Comparison of ENCODE assay signal across 7 mouse cellular contexts in the genomic region with DNA sequence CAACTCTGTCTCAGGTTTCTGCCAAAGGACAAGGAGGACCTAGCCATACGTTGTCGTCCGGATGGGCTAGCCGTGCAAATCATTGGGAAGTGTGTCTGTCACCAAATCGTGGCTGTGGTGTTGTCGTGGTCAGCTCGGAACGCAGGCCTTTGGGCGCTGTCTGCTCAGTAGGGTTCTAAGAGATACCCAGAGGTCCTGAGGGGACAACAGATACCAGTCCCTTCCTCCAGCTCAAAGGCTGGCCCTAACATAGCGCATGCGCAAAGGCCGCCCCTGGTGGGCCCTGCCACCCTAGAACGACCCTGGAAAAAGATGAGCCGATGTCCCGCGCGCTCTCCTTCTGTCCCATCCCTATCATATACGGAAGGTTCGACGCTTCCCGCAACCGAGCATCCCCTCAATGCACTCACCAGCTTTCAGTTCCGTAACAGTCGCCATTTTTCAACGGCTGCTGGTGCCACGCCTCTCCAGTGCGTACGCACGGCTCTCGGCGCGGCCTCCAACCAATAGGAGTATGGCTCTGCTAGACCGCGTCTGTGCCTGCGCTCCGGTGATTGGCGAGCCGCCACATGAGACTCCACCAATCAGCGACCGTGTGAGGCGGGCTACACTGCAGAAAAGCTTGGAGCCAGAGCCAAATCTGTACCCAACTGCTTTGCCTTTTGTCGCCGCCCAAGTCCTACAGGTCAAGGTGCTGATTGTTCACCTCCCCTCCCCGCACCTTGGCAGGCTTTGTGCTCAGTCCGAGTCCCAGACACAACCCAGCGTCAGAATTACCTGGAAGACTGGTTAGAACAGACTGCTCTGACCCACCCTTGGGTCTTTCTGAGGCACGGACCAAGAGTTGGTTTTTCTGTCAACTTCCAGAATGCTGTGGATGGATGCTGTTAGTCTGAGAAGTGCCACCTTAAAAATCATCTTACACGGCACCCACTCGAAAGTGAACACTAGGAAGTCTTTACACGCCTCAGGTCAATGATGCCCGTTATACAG. TPM values are rescaled to one million over a fixed set of nuclear protein-coding genes. Genes with fewer than 3 reads are reported as not detected.
DNase-seq lines count a peak whose midpoint lies in the region; ATAC-seq lines count a peak whose summit lies in the region.

Fopnl (minus strand) TSS at position 522 of the 993 bp plus-strand sequence.

- H3K9me3 ChIP-seq in embryonic facial prominence, embryonic 12.5 days: no peaks in the 10 kb centered on the region
- no peaks in the 10 kb centered on the region for H3K9me3 ChIP-seq in limb, embryonic 11.5 days (ENCODE audit: control insufficient read depth, low read length)
- H3K9me3 ChIP-seq in midbrain, embryonic 14.5 days (ENCODE audit: control insufficient read depth, low read length): no peaks in the 10 kb centered on the region

- peak within 1 kb of the TSS; percentile 83 for H3K4me3 ChIP-seq in embryonic facial prominence, embryonic 12.5 days
- H3K4me3 ChIP-seq in limb, embryonic 11.5 days (ENCODE audit: low read depth, low read length): peak within 1 kb of the TSS; percentile 77
- H3K4me3 ChIP-seq in midbrain, embryonic 14.5 days (replicated peaks; ENCODE audit: low read depth, low read length): peak within 1 kb of the TSS; percentile 79

- DNase-seq in adrenal gland, postnatal 25 days: peak; percentile 98
- DNase-seq in heart, adult 11 months: peak; percentile 100
- peak; percentile 96 for DNase-seq in kidney, adult 18-20 months
- DNase-seq in limb, embryonic 11.5 days (ENCODE audit: low spot score): peak; percentile 95
- DNase-seq in midbrain, embryonic 14.5 days: peak; percentile 99
- DNase-seq in spleen, adult 18-20 months: peak; percentile 89 to 91

- H3K27ac ChIP-seq in embryonic facial prominence, embryonic 12.5 days: peak within 1 kb of the TSS; percentile 82
- H3K27ac ChIP-seq in limb, embryonic 11.5 days (replicated peaks; ENCODE audit: low read depth, low read length): no peak within 1 kb of the TSS
- peak within 1 kb of the TSS; percentile 92 for H3K27ac ChIP-seq in midbrain, embryonic 14.5 days (replicated peaks; ENCODE audit: low read depth, low read length)

- H3K4me2 ChIP-seq in embryonic facial prominence, embryonic 12.5 days (replicated peaks): peak within 1 kb of the TSS; percentile 69
- H3K4me2 ChIP-seq in limb, embryonic 11.5 days (ENCODE audit: low read depth, severe bottlenecking): peak within 1 kb of the TSS; percentile 68
- peak within 1 kb of the TSS; percentile 58 for H3K4me2 ChIP-seq in midbrain, embryonic 14.5 days (ENCODE audit: low read length)

- H3K9ac ChIP-seq in embryonic facial prominence, embryonic 12.5 days: peak within 1 kb of the TSS; percentile 76
- H3K9ac ChIP-seq in limb, embryonic 11.5 days (ENCODE audit: low read length): peak within 1 kb of the TSS; percentile 76
- H3K9ac ChIP-seq in midbrain, embryonic 14.5 days (replicated peaks; ENCODE audit: low read length): peak within 1 kb of the TSS; percentile 88

- peaks cover 13% of the 10 kb centered on the region for H3K36me3 ChIP-seq in embryonic facial prominence, embryonic 12.5 days
- 0 out of 2 replicates have a peak, but pooled peaks cover 2% of the 10 kb centered on the region for H3K36me3 ChIP-seq in limb, embryonic 11.5 days (ENCODE audit: control insufficient read depth, insufficient read depth, low read length)
- H3K36me3 ChIP-seq in midbrain, embryonic 14.5 days (ENCODE audit: control insufficient read depth, insufficient read depth, low read length): peaks cover 15% of the 10 kb centered on the region

- peak; percentile 100 for ATAC-seq in embryonic facial prominence, embryonic 12.5 days (ENCODE audit: insufficient number of reproducible peaks, insufficient read depth, low FRiP score, low TSS enrichment)
- peak; percentile 100 for ATAC-seq in limb, embryonic 11.5 days (ENCODE audit: insufficient number of reproducible peaks, low FRiP score, low TSS enrichment, low read depth)
- ATAC-seq in midbrain, embryonic 14.5 days (ENCODE audit: low FRiP score, low TSS enrichment): peak; percentile 100

- H3K27me3 ChIP-seq in embryonic facial prominence, embryonic 12.5 days: 0 out of 2 replicates have a peak, but pooled peaks cover 3% of the 10 kb centered on the region
- H3K27me3 ChIP-seq in limb, embryonic 11.5 days (ENCODE audit: control insufficient read depth, insufficient read depth, low read length): no peaks in the 10 kb centered on the region
- H3K27me3 ChIP-seq in midbrain, embryonic 14.5 days (ENCODE audit: control insufficient read depth, insufficient read depth, low read length): no peaks in the 10 kb centered on the region

- WGBS in embryonic facial prominence, embryonic 12.5 days: 4% methylated on average over 51 of the region's 51 CpGs
- 5% methylated on average over 51 of the region's 51 CpGs for WGBS in limb, embryonic 11.5 days
- WGBS in midbrain, embryonic 14.5 days: 3% methylated on average over 51 of the region's 51 CpGs

- peaks cover 9% of the 10 kb centered on the region; the same call in 1 of the 2 replicates for H3K4me1 ChIP-seq in embryonic facial prominence, embryonic 12.5 days
- peaks cover 4% of the 10 kb centered on the region; the same call in 1 of the 2 replicates for H3K4me1 ChIP-seq in limb, embryonic 11.5 days (ENCODE audit: control insufficient read depth, insufficient read depth, low read length)
- peaks cover 11% of the 10 kb centered on the region for H3K4me1 ChIP-seq in midbrain, embryonic 14.5 days (ENCODE audit: control insufficient read depth, insufficient read depth, low read length)

RNA-seq across cellular contexts. Expression of gene Fopnl, which starts in this region (rescaled TPM):
- total RNA-seq in adrenal gland, postnatal 25 days (2021): 52.7 and 59.6 TPM in 2 replicates
- polyA plus RNA-seq in embryonic facial prominence, embryonic 12.5 days (2016; fragmentation: Nextera tagmentation; extraction: Ambion mirVana): 176 and 179 TPM in 2 replicates
- 150 and 154 TPM in 2 replicates for polyA plus RNA-seq in limb, embryonic 11.5 days (2014; fragmentation: Nextera tagmentation; extraction: Ambion mirVana)
- polyA plus RNA-seq in midbrain, embryonic 14.5 days (2014; fragmentation: Nextera tagmentation; extraction: Ambion mirVana): 210 and 229 TPM in 2 replicates
